Mouse (Mus musculus): ENCODE measurements at regions not wholly inside any gene's neighbourhood (a gene's known extent, or its start where the extent isn't known, plus 50 kb on each side); places are given as distances from the start of the nearest gene placed in this dataset.
"Not testable (repeated sequence)": the region's sequence is repeated elsewhere in the genome, so short reads cannot be mapped to it uniquely, and the experiment has no call there.

DNA sequence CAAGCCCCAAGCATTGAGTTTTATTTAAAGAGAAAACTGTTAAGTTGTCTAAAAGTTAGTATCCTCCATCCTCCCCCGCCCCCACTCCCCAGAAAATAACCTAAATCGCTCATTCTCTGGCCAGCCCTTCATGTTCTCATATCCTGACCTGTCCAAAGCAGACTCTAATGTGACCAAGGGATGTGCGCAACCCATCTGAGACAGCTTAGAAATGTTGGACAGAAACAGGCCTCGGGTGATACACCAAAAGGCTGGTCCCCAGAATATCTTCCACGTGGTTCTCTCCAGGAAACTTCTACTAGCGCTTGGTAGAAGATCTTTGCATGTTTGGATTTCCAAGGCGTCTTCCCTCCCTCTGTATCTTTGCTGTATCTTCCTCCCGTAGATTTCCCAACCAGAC is 482.8 kb downstream of the Tns1 start:
- DNase-seq = no peak

DNA sequence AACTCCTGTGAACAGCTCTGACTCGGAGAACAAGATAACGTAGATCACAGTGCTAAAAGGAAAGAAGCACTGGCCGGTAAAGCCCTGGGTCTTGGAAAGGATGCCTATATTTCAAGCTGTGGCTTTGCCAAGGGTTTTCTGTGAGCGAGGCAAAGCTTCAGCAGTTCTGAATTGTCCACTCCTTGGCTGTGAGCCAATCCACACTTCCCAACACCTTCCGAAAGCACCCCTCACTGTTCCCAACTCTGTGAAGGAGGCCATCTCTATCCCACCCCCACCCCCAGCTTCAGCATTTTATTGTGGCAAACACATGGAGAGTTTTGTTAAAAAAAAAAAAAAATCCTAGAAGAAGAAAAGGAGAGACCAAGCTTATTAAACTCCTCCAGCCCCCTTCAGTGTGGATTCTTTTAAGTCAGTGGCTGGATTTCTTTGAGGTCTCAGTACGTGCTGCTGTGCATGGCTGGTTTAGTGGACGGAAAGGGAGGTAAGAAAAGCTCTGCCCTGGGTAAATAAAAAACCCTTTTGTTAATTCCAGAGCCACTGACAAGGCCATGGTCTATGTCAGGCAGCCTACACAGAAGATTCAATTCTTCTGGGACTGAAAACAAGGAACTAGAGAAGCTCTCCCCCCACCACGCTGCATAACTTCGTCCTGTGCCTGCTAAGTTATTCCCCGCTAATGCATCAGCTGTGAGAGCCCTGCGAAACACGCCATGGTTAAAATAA is 483.4 kb downstream of the Tns1 start:
- no peak for DNase-seq

DNA sequence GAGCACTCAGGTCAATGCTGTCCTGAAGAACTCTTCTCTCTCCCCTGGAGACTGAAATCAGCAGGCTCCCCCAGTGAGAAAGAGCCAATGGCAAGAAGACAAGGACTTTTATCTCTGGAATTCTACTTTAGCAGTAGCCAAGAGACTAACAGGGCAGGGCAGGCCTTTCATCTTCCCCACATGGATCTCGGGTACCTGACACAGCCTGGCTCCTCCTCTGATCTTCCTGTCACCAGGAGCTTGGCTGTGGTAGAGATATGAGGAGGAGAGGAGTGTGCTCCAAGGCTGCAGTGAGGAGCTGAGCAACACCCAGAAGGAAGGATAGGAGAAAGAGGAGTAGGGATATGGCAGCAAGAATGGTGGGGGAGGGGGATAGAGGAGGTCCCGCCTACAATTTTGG is 488.5 kb downstream of the Tns1 start:
- no peak for DNase-seq

DNA sequence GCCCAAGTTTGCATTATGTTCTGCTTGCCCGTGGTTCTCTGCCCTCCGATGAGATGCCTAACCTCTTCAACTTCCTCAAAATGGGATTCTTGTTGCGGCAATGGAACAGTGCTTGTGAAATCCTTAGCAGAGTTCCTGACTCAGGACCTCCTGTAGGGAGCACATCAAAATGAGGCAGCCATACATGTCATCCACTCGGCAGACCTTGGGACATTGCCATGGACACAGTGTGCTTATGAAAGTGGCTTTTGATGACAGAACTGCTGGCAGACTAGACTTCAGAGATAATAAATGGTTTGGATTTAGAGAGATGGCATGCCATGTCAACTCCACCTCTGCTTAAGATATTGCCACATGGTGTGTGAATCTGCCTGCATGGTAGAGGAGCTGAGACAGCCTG is 489.4 kb downstream of the Tns1 start:
- DNase-seq = no peak

DNA sequence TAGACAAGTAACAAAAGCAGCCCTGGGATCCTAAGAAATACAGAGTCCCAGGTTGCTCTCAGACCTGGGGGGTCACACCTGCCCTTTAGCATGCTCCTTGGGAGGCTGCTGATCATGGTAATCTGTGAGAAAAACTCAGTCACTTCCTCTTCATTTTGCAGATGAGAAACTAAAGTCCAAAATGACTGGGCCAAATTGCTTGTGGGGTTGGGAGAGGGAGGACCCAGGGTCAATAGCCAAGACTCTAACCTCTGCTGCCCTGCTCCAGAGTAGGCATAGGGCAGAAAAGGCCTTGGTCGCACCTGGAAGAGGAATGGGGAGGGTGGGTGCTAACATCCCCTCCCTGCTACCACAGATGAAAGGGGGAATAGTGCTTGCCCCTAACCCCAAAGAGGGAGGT is 491.2 kb downstream of the Tns1 start:
- DNase-seq = no peak

DNA sequence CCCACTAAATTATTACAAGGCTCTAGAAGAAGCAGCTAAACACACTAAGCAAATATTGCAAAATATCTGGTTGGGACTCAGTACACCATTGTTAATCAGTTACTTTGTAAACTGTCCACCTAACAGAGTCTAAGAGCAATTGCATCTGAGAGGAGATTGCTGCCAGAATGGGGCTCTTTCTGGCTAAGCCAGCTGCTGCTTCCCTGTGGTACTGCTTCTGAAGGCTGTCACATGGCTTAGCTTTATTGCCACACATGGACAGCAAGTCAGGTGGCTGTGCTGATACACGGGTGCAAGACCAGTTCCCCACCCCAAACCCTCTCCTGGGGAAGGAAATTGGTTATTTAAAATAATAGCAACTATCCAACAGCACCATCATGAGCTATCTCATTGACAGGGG is 493.9 kb downstream of the Tns1 start:
- no peak for DNase-seq

DNA sequence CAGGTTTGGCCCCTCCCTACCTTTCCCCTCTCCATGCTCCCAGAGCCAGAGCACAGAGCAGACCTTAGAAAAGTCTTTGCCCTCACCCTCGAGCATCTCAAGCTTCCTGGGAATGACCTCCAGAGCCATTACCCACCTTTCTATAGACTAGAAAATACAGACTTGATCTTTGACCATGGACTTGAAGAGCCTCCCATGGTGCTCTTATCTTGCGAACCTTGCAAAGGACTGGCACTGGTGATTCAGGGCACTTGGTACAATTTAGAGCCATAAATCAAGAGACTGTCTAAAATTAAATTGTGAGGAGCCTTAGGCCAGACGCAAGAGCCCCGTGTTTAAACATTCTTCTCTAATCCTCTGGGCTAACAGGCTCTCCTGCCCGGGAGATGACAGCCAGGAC is 498.9 kb downstream of the Tns1 start:
- no peak for DNase-seq

DNA sequence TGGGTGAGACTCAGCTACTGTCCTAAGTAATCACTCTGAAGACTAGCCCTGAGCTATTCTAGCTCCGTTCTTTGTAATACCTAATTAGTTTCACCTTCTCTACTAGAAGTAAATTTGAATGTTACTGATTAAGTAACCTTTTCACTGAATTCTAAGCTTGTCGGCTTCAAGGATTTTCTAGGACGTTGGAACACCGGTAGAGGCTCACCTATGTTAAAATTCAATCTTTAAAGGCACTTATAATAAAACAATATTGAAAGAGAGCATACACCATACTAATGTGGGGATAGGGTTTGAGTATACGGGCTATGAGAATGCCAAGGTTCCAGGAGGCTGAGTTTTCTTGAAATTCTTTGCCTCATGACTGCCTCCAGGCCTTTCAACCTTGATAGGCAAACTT is 503.1 kb downstream of the Tns1 start:
- not testable (repeated sequence) for DNase-seq

DNA sequence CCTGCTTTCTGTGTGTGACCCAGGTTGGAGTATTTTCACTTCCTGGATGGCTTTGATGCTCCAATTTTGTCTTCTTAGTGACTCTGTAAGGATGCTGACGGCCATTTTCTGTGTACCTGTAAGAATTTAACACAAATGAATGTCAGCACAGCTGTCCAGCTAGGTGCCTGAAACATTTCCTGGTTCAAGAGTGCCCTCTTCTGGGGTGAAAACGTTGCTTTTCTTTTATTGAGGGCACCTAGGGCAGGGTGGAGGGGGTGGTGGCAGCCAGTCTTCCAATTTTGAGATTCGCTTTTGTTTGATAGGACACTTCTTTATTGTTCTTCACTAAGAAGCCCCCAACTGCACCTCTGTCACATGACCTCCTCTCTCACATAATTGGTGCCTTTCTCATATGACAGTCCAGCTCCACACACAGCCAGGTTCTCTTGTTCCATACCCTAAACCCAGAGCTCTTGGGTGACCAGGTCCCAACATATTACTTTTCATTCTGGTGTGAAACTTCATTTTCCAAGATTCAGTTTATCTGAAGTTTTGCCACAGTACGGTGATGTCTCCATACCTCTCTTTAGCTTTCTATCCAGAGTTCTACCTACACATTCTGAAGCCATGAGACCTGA is 505.6 kb downstream of the Tns1 start:
- DNase-seq = no peak

DNA sequence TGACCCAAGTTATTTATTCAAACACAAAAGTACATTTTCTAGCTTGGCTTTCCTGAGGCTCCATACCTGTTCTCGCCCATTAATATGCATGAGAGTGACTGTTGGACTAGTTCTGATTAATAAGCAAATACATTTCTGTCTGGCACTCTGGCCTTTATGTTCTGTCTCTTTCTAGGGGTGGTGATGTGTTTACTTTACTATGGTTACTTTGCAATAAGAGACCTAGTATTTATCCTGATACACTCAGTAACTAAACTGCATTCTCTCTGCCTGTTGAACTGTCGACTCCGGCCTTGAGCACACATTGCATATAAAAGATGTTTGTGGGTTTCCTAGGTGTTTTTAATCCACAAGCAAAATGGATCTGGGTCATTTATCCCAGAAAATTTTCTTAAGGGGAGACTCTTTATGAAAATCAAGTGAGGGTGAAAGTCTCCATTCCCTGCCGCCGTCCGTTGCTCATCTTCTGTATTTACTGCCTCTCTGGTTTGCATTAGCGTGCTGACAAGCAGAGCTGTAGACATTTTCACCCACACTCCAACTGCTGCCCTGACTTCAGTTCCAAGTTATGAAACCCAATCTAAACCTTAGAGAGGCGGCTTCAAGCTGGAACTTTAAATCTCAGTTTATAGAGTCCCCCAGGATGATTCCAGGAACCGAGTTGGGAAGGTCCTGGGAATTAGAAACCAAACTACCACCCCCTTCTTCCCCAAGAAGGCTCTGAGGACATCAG is 530.4 kb downstream of the Tns1 start:
- DNase-seq = no peak

DNA sequence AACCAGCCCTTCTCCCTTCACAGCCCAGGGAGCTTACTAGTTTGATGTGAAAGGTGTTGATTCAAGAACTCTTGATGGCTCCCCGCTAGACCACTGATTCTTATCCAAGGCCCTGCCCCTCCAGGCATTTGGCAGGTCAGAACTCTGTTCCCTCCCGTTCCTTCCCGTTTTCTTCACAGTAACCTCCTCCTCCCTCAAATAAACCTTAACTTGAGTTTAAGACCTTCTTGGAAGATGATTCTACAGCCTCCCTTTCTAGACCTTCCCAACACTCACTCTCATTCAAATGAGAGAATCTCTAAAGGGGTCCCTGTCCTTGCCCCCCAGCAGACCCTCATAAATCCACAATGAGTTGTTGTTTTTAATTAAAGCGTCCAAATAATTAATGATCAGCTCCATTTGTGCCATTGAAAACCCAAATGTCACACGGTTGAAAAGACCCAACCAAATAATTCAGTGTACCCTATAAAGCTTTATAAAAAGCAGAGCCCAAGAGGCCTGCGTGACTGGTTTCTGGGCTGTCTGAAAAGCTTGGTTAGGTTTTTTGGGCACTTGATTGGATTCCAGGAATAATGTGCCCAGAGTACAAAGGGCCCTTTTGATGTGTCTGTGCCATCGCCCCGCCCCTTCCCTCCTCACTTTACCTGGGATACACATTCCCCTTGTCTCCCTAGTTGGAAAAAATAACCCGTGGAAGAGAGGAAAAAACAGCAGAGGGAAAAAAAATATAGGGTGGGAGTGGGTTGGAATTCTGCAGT is 532.7 kb downstream of the Tns1 start:
- no peak for DNase-seq

DNA sequence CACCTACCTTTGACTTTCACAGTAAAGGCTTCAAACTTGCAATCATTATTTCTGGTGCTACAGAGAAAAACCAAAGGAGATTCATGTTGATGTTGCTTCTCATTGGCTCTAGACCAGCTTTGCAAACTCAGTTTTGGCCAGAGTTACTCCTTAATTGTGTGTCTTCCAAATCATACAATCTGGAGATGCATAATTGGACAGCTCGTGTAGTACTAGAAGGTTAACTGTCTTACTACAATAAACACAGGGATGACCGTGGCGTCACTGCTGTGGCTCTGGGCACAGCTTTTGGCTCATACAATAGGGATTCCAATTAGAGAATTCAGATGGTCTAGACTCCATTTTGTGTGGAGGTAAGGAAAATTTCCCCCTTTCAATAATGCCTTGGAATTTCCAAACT is 544.6 kb downstream of the Tns1 start:
- no peak for DNase-seq

DNA sequence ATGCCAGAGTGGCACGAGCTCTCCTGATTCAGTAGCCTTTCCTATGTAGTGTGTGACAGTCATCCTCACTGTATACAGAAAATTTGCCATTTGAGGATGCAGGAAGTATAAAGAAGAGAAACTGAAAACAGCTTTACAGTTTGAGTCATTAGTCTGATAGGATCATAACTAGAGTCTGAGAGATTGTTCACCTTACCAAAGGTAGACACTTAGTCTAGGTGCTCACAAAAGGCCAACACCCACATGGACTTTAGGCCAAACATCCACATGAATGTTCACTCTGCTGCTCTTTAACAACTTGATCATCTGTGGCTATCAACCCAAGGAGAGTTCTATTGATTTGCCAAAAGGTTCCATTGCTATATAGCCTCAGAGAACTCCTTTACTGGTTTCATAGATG is 547.2 kb downstream of the Tns1 start:
- DNase-seq = no peak

DNA sequence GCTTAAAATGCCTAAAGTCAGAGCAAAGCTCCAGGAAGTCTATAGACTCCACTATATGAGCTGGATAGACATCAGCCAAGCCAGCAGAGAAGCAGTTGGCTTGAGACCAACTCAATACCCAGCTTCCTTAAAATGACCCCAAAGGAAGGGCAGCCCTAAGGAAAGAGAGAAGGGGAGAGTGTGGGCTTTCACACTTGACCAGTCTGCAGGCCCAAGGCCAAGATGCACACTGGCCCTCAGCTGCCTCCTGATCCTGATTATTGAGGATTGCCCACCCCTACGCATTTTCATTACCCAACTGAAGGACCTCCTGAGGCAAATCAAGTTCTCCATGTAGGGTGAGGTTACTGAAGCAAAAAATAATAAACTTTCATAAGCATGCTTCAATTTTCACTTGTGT is 548.6 kb downstream of the Tns1 start:
- no peak for DNase-seq

DNA sequence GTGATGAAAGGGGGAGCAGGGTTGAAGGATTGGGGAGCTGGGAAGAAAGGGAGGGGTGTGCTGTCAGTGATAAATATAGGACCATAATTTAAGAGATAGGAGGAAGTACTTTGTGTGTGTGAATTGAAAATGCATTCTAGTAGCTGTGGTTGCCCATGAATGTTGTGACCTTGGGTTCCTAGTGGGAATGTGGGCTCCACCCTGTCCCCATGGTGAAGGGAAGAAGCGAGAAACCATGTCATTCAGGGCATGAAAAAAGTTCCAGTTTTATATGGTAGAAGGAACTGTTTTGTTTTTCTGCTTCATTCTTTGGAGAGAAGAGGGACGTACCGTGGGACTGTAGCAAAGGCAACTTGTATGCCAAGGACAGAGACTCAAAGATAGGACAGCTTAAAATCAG is 553.3 kb downstream of the Tns1 start:
- DNase-seq = no peak

DNA sequence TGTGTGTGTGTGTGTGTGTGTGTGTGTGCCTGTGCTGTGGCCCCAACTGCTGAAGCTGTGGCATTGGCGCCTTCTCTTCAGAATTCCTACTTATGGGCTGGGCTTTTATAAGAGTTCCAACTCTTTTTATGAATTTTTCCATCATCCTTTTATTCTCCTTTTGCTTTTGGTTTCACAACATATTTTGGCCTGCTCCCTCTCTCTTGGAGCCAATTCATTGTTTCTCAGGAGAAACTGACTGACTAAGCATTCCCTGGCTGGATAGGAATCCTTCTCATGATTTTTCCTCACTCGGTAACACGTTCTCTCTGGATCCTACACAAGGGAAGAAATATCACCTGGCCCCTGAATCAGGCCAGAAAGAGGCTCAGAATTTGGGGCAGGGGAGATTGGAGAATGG is 551.1 kb upstream of the Tnp1 start:
- no peak for DNase-seq

DNA sequence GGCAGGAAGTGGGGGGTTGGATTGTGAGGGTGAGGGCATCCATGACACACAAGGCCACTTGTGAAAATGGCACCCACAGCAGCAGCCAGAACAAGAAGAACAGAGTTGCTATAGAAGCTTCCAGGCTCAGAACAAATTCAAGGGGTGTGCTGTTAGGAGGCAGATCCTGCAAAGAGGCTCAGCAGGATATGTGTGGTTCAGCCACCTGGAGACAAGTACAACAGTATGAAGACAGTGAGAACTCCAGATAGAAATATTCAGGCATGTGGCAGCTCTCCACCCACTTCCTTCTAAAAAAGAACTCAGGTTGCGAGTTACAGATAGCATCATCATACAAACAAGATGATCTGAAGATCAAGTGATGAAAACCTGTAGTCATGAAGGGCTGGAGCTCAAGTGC is 544.9 kb upstream of the Tnp1 start:
- DNase-seq = no peak

DNA sequence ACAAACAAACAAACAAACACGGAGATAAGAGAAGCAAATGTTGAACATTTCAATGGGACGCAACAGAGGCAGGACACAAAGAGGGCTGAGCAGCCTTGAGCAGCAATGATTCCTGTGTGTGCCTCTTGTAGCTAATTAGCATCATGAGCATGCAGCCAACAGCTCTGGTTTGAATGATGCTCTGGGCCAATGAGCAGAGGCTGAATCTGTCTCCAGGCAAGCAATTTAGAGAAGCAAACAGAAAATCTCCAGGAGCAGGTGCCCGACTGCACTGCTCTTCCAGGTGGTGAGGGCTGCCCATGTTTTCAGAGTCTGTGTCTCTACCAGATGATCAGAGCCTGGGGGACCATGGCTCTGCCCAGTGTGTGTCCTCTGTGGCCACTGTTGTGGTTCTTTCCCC is 532.2 kb upstream of the Tnp1 start:
- no peak for DNase-seq

DNA sequence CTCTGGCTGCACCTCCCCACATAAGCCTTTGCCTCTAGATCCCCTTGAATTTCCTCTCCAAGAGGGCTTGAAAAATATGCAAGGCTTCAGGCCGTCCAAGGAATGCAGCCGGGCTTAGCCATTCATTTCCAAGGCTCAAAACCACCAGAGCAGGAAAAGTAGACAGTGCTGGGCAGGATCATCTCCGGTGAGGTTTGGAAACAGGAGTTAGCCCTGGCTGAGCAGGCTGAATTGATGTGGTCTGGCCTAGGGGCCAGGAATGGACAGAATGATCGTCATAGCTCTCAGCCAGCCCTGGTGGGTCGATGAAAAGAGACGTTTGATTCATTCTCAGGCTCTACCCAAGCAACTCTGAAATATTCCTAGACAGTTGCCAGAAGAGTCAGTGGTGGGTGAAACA is 529.7 kb upstream of the Tnp1 start:
- no peak for DNase-seq

DNA sequence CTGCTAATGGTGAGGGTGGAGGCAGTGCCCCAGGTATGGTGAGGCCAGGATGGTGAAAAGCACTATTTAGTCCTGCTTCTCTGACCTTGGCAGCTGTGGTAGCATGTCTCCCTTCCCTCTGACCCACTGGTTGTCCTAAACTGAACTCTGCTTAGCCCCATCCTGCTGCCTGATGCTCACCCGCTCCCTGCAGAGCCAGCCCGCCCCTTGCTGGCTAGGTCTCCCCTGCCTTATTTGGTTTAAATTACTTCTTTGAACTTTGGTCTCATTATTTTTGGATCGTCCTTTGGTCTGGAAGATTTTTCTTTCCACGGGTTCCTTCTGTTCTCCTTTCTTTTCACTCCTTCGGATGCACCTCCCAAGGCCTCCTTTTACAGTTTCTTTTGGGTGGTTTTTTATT is 525.7 kb upstream of the Tnp1 start:
- DNase-seq = no peak

DNA sequence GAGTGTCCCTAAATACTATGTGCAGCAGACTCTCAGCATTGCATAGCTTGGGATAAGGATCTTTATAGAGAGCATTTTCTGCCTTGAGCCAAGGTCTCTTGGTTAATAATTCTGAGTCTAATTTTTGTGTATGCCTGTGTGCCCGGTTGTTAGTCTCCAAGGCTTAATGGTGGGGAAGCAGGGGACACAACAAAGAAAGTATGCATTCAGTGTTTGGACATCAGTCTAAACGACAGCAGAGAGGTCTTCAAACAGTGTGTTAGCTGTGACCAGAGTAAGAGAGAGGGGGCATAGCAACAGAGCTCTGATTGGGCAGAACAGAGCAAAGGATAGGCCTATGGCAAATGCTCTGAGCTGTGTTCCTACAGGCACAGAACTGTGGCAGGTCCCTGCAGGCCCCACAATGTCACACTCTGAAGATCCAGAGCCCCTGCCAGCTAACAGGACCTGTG is 522.7 kb upstream of the Tnp1 start:
- no peak for DNase-seq

DNA sequence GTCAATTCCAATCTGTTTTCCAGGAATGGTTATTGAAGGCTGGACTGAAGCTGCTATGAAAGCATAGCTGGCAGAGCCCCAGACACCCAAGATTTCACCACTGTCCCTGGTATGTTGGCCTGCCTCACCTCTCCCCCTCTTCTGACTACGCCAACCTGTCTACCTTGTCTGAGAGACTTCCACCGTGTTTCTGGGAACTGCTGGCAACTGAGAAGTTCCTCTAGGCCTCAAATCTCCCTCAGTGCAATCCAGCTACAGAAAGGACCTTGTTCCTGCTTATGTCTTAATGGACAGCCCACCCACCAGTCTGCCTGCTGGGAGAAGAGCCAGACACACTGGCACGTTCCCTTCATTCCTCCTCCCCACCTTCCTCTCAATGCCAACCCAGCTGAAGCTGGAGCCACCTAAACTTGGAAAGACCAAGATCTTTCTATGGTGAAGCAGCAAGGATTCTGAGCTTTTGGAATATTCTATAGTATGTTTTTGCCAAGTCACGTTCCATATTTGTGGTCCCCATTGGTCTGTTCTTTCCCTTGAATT is 520.1 kb upstream of the Tnp1 start:
- no peak for DNase-seq

DNA sequence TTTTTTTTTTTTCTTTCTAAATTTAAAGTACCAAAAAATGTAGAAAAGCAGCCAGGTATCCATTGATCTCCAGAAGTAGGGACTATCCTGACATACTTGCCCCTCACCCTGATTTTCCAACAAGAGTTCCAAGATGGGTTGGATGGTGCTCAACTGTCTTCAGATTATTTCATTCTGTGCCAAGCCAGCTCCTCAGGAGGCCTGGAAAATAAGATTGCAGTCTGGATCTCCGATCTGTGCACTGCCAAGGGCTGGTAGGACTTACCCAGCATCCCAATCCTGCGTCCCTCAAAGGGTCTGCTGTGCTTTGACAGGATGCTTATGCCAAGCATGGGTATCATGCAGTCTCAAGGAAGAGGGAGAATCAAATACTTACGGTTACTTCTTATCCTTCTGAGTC is 517.8 kb upstream of the Tnp1 start:
- no peak for DNase-seq
